Mouse (Mus musculus) cerebellum, adult 2 months (tissue): ENCODE measurements around the gene Col26a1. TPM values are rescaled to one million over a fixed set of nuclear protein-coding genes. Genes with fewer than 3 reads are reported as not detected.

Source experiments
- DNase-seq, 2 experiments: peaks; one replicate each; pipeline ENCODE4 v3.0.0; 2021
- H3K27ac ChIP-seq: fragments of 200-500 bp; 2 replicates; pipeline ENCODE4 v1.5.1; 2012; ENCODE audit warnings: low read length, control low read depth, inconsistent platforms; ENCODE audit not compliant: insufficient read depth
- H3K27me3 ChIP-seq: fragments of 200-500 bp; 2 replicates; pipeline ENCODE4 v1.6.1; 2012; ENCODE audit warnings: inconsistent platforms, mild to moderate bottlenecking, low read length, moderate library complexity; ENCODE audit not compliant: control insufficient read depth, insufficient read depth
- H3K4me1 ChIP-seq: fragments of 200-500 bp; 2 replicates; pipeline ENCODE4 v1.6.1; 2011; ENCODE audit warnings: low read length; ENCODE audit not compliant: control insufficient read depth, insufficient read depth
- H3K4me3 ChIP-seq: fragments of 200-500 bp; replicated peaks from 2 replicates; pipeline ENCODE3; 2011; ENCODE audit warnings: mild to moderate bottlenecking, low read depth, low read length, control low read depth; ENCODE audit not compliant: insufficient read depth
- CTCF ChIP-seq: fragments of 200-500 bp; IDR thresholded peaks from 2 replicates; pipeline ENCODE4 v1.5.1; 2011; ENCODE audit warnings: low read depth, mild to moderate bottlenecking, control low read depth, low read length, moderate library complexity, borderline replicate concordance; ENCODE audit not compliant: insufficient read depth
- POLR2A ChIP-seq: fragments of 200-500 bp; IDR thresholded peaks from 2 replicates; pipeline ENCODE4 v1.6.1; 2011; ENCODE audit warnings: low read length, control low read depth, borderline replicate concordance; ENCODE audit not compliant: insufficient read depth
- WGBS: fragments of 180-500 bp; shearing (Covaris S2); methylation state at CpG from one replicate; pipeline ENCODE4 v1.1.7; 2018; 5-methylcytosine and 5-hydroxymethylcytosine counted together
- polyA plus RNA-seq: library from polyadenylated mRNA; depleted of rRNA; stranded (reverse); fragments of >200 nt; gene quantifications from 2 replicates; pipeline ENCODE4 v1.2.3, GENCODE M21; 2012

Gene Col26a1
- polyA plus RNA-seq, 1 experiment = 4.0 TPM

- no peak overlapping the region for H3K27ac ChIP-seq
- no peaks in the 10 kb centered on the region for H3K4me1 ChIP-seq
Observed at GRCm38 (mm10) chr5:136792541-136792940, 90.5 kb downstream of the Col26a1 start.

GRCm38 (mm10) chr5:136791204-136791603, 91.8 kb downstream of the Col26a1 start:
- TF ChIP-seq CTCF (no peak), POLR2A (no peak)
- H3K4me3 ChIP-seq = no peak overlapping the region
- no peak overlapping the region for H3K27ac ChIP-seq
- 38% methylated on average over 3 of the region's 3 CpGs for WGBS
- H3K4me1 ChIP-seq = no peaks in the 10 kb centered on the region
- no peaks in the 10 kb centered on the region for H3K27me3 ChIP-seq
- DNase-seq = no peak

More at GRCm38 (mm10) chr5:136792541-136792940, 90.5 kb downstream of the Col26a1 start:
- WGBS = 73% methylated on average over 10 of the region's 10 CpGs
- DNase-seq = no peak
- TF ChIP-seq POLR2A = no peak
- TF ChIP-seq CTCF = no peak
- Histone ChIP-seq H3K4me3 (no peak overlapping the region), H3K27me3 (no peaks in the 10 kb centered on the region)

GRCm38 (mm10) chr5:136790570-136791196, 92.3 kb downstream of the Col26a1 start:
- H3K27ac ChIP-seq = no peak overlapping the region
- 10% methylated on average over 11 of the region's 11 CpGs for WGBS
- peak; percentile 74 to 86 for DNase-seq
- no peaks in the 10 kb centered on the region for H3K27me3 ChIP-seq
- TF ChIP-seq POLR2A (no peak), CTCF (peak; percentile 98)
- H3K4me1 ChIP-seq = no peaks in the 10 kb centered on the region
- no peak overlapping the region for H3K4me3 ChIP-seq

- no peak overlapping the region for H3K27ac ChIP-seq
- WGBS = 53% methylated on average over 8 of the region's 8 CpGs
- no peak for DNase-seq
- H3K4me3 ChIP-seq = no peak overlapping the region
- H3K27me3 ChIP-seq = no peaks in the 10 kb centered on the region
- H3K4me1 ChIP-seq = no peaks in the 10 kb centered on the region
- TF ChIP-seq POLR2A (no peak), CTCF (no peak)
Observed at GRCm38 (mm10) chr5:136784531-136784930, 98.5 kb downstream of the Col26a1 start.

- no peak for DNase-seq
- Histone ChIP-seq H3K4me1 (no peaks in the 10 kb centered on the region), H3K4me3 (no peak overlapping the region), H3K27me3 (no peaks in the 10 kb centered on the region), H3K27ac (no peak overlapping the region)
- 59% methylated on average over 13 of the region's 13 CpGs for WGBS
- TF ChIP-seq CTCF = no peak
- TF ChIP-seq POLR2A = no peak
Observed at GRCm38 (mm10) chr5:136782600-136782999, 100.4 kb downstream of the Col26a1 start.

- H3K4me3 ChIP-seq = no peak overlapping the region
- no peak for TF ChIP-seq POLR2A
- TF ChIP-seq CTCF = peak; percentile 52; the same call in 1 of the 2 replicates
- peak in 1 of 2 experiments; percentile 22 for DNase-seq
- H3K4me1 ChIP-seq = no peaks in the 10 kb centered on the region
- WGBS = 45% methylated on average over 10 of the region's 10 CpGs
- H3K27me3 ChIP-seq = no peaks in the 10 kb centered on the region
- no peak overlapping the region for H3K27ac ChIP-seq
Observed at GRCm38 (mm10) chr5:136780465-136780864, 102.5 kb downstream of the Col26a1 start.

GRCm38 (mm10) chr5:136779946-136780345, 103.1 kb downstream of the Col26a1 start:
- no peaks in the 10 kb centered on the region for H3K27me3 ChIP-seq
- 85% methylated on average over 6 of the region's 6 CpGs for WGBS
- no peak for DNase-seq
- H3K4me1 ChIP-seq = no peaks in the 10 kb centered on the region
- TF ChIP-seq CTCF (no peak), POLR2A (no peak)
- no peak overlapping the region for H3K27ac ChIP-seq
- H3K4me3 ChIP-seq = no peak overlapping the region

GRCm38 (mm10) chr5:136775548-136775947, 107.5 kb downstream of the Col26a1 start:
- 67% methylated on average over 3 of the region's 3 CpGs for WGBS
- Histone ChIP-seq H3K4me1 (no peaks in the 10 kb centered on the region), H3K4me3 (no peak overlapping the region), H3K27me3 (no peaks in the 10 kb centered on the region), H3K27ac (no peak overlapping the region)
- TF ChIP-seq CTCF (no peak), POLR2A (no peak)
- DNase-seq = no peak
